ENCODE assay signal across 13 mouse cellular contexts in genomic region chr3:89578083-89578482, GRCm38 (mm10). TPM values are rescaled to one million over a fixed set of nuclear protein-coding genes. Genes with fewer than 3 reads are reported as not detected.
DNase-seq lines count a peak whose midpoint lies in the region; ATAC-seq and TF ChIP-seq lines count a peak whose summit lies in the region.
"Had no signal": no experiment of that assay in that cellular context is flagged by ENCODE, and none has a peak within 500 bp of the region (broad histone marks: within the 10 kb centered on the region; RNA-seq: fewer than 3 reads in every experiment).

No protein-coding gene starts in this region.

- H3K36me3 ChIP-seq in liver, embryonic 14.5 days (replicated peaks; ENCODE audit: control insufficient read depth, insufficient read depth, low read depth): no peaks in the 10 kb centered on the region
- H3K36me3 ChIP-seq in liver, embryonic 11.5 days (ENCODE audit: control insufficient read depth, insufficient read depth, low read length): no peaks in the 10 kb centered on the region
- H3K36me3 ChIP-seq: forebrain, embryonic 15.5 days; heart, embryonic 13.5 days had no signal

- TF ChIP-seq EP300 in liver, embryonic 14.5 days (IDR thresholded peaks at IDR 0.05; ENCODE audit: low read depth): no peak

- no peak overlapping the region for H3K9ac ChIP-seq in liver, embryonic 14.5 days (replicated peaks)
- H3K9ac ChIP-seq in liver, embryonic 11.5 days (ENCODE audit: low read depth, low read length): no peak overlapping the region
- H3K9ac ChIP-seq: forebrain, embryonic 15.5 days; heart, embryonic 13.5 days had no signal

- no peak overlapping the region for H3K4me3 ChIP-seq in liver, embryonic 14.5 days (ENCODE audit: insufficient read depth in 1 of 2, low read depth in 2 of 2, low read length in 2 of 2)
- H3K4me3 ChIP-seq in liver, embryonic 11.5 days (ENCODE audit: low read depth, low read length): no peak overlapping the region
- H3K4me3 ChIP-seq: forebrain, embryonic 15.5 days; heart, embryonic 13.5 days had no signal

- TF ChIP-seq CTCF in liver, embryonic 14.5 days (IDR thresholded peaks at IDR 0.05; ENCODE audit: low read depth): peak; percentile 37; the same call in 1 of the 2 replicates

- H3K4me1 ChIP-seq in liver, embryonic 14.5 days (replicated peaks; ENCODE audit: control insufficient read depth in 2 of 2, insufficient read depth in 2 of 2, low read length in 1 of 2): peaks cover 9 to 22% of the 10 kb centered on the region in 2 experiments
- peaks cover under 1% of the 10 kb centered on the region; the same call in 1 of the 2 replicates for H3K4me1 ChIP-seq in liver, embryonic 11.5 days (replicated peaks; ENCODE audit: control insufficient read depth, insufficient read depth, low read length)
- H3K4me1 ChIP-seq: forebrain, embryonic 15.5 days; heart, embryonic 13.5 days had no signal

- H3K27me3 ChIP-seq in liver, embryonic 14.5 days (ENCODE audit: control insufficient read depth, insufficient read depth, low read length): no peaks in the 10 kb centered on the region
- no peaks in the 10 kb centered on the region for H3K27me3 ChIP-seq in liver, embryonic 11.5 days (replicated peaks; ENCODE audit: control insufficient read depth, insufficient read depth, low read length)
- H3K27me3 ChIP-seq: forebrain, embryonic 15.5 days had no signal

- H3K27ac ChIP-seq in liver, embryonic 14.5 days: no peak overlapping the region
- H3K27ac ChIP-seq in liver, embryonic 11.5 days (ENCODE audit: low read depth, low read length): no peak overlapping the region
- H3K27ac ChIP-seq: forebrain, embryonic 15.5 days; heart, embryonic 13.5 days had no signal

- 54% methylated on average over 4 of the region's 4 CpGs for WGBS in liver, embryonic 14.5 days (ENCODE audit: insufficient replicate concordance)
- WGBS in liver, embryonic 11.5 days: 61% methylated on average over 4 of the region's 4 CpGs

- peak; percentile 13 for DNase-seq in CD4-positive, CD25-positive, alpha-beta regulatory T cell, adult 2 months (ENCODE audit: low read depth, low spot score)
- DNase-seq in liver, embryonic 14.5 days (ENCODE audit: low read depth in 3 of 3, low spot score in 3 of 3): no peak
- DNase-seq in liver, embryonic 11.5 days (ENCODE audit: low spot score): no peak
- DNase-seq in thymus, postnatal 36 days: peak; percentile 4 to 8
- DNase-seq in thymus, postnatal 25 days: no peak
- DNase-seq in spleen, postnatal 10 days (ENCODE audit: low spot score in 2 of 2): no peak
- DNase-seq: cerebellum, adult 8-10 months; gastrocnemius, postnatal 10 days; kidney, adult 11 months had no signal

- no peak overlapping the region for H3K4me2 ChIP-seq in liver, embryonic 14.5 days (ENCODE audit: low read depth)
- H3K4me2 ChIP-seq in liver, embryonic 11.5 days: no peak overlapping the region
- H3K4me2 ChIP-seq: forebrain, embryonic 15.5 days; heart, embryonic 13.5 days had no signal

- ATAC-seq in CD4-positive, CD25-positive, alpha-beta regulatory T cell, adult 4 months: no peak
- ATAC-seq in liver, embryonic 14.5 days (ENCODE audit: insufficient read depth): no peak
- ATAC-seq in liver, embryonic 11.5 days (replicated peaks; ENCODE audit: low FRiP score): no peak
- no peak for ATAC-seq in cerebellum, adult (ENCODE audit: insufficient number of reproducible peaks, low FRiP score, low TSS enrichment)
- ATAC-seq: forebrain, embryonic 15.5 days had no signal

- no peaks in the 10 kb centered on the region for H3K9me3 ChIP-seq in liver, embryonic 14.5 days (ENCODE audit: control insufficient read depth, low read length)
- H3K9me3 ChIP-seq in liver, embryonic 11.5 days (ENCODE audit: control insufficient read depth, low read length): no peaks in the 10 kb centered on the region
- H3K9me3 ChIP-seq: forebrain, embryonic 15.5 days; heart, embryonic 13.5 days had no signal

RNA-seq across cellular contexts. Expression of gene Kcnn3, which starts 58.1 kb away (rescaled TPM):
- not detected for polyA plus RNA-seq in CD4-positive, CD25-positive, alpha-beta regulatory T cell, adult 4 months (2017; shearing (Covaris generic))
- polyA plus RNA-seq in liver, embryonic 14.5 days (2012; rRNA removed): 0.02 and 0.03 TPM in 2 replicates
- not detected in 2 replicates for polyA plus RNA-seq in liver, embryonic 14.5 days (2014; fragmentation: Nextera tagmentation; extraction: Ambion mirVana)
- polyA plus RNA-seq in liver, embryonic 11.5 days (2014; fragmentation: Nextera tagmentation; extraction: Ambion mirVana): 0.19 and 0.45 TPM in 2 replicates

Comparison
In these comparisons a context has a peak if more than half of its experiments do, and no peak if none do; other contexts are left out.
1. DNase-seq: peak in CD4-positive, CD25-positive, alpha-beta regulatory T cell, adult 2 months (single experiment) and thymus, postnatal 36 days (2 of 2); none in liver, embryonic 14.5 days (0 of 3), liver, embryonic 11.5 days (single experiment), thymus, postnatal 25 days (single experiment) and spleen, postnatal 10 days (0 of 2).